Mouse (Mus musculus): ENCODE data around the gene Syt9. TPM values are rescaled to one million over a fixed set of nuclear protein-coding genes. Genes with fewer than 3 reads are reported as not detected.

The Syt9 gene
- polyA plus RNA-seq, 1 experiment from 2014 or later = 5.1 TPM

Other genes with a start within 250 kb of the Syt9 start
- not detected in 2 replicates for gene Olfr715, start 239.6 kb upstream of the Syt9 start, polyA plus RNA-seq (2016; fragmentation: Nextera tagmentation; extraction: Ambion mirVana)
- not detected in 2 replicates for gene Olfr716, start 232.4 kb upstream of the Syt9 start, polyA plus RNA-seq (2016; fragmentation: Nextera tagmentation; extraction: Ambion mirVana)
- gene Nlrp14, start 203.7 kb upstream of the Syt9 start, polyA plus RNA-seq (2016; fragmentation: Nextera tagmentation; extraction: Ambion mirVana) = not detected in 2 replicates
- gene Rbmxl2, start 161.3 kb upstream of the Syt9 start, polyA plus RNA-seq (2016; fragmentation: Nextera tagmentation; extraction: Ambion mirVana) = not detected in 2 replicates
- 4.3 and 8.6 TPM in 2 replicates for gene Olfml1, start 196.7 kb downstream of the Syt9 start, polyA plus RNA-seq (2016; fragmentation: Nextera tagmentation; extraction: Ambion mirVana)
- gene Ppfibp2, start 224.5 kb downstream of the Syt9 start, polyA plus RNA-seq (2016; fragmentation: Nextera tagmentation; extraction: Ambion mirVana) = 2.3 and 3.2 TPM in 2 replicates